Mouse (Mus musculus): ENCODE measurements at regions not wholly inside any gene's neighbourhood (a gene's known extent, or its start where the extent isn't known, plus 50 kb on each side); places are given as distances from the start of the nearest gene placed in this dataset.

DNA sequence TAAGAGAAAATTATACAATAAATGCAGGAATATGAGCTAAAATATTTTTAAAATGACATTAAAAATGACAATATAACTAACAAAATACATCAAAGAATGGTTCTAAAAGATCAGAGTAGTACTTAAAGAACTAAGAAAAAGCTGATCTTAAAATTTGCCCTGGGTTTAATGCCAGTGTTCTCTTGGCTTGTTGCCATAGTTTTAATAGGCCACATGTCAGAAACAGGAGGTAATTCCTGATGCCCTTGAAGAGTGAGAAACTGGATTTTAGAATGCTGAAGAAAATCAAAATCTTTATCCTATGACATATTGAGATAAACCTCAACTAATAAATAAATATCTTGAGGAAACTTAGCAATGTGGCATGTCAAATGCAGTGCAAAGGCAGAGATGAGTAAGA lies 602.3 kb upstream of the Robo1 start:
- Histone ChIP-seq H3K36me3 (replicated peaks; ENCODE audit: control insufficient read depth, insufficient read depth, low read depth) (no peaks in the 10 kb centered on the region), H3K4me3 (ENCODE audit: insufficient read depth in 1 of 2, low read depth in 2 of 2, low read length in 2 of 2) (no peak overlapping the region), H3K9me3 (ENCODE audit: control insufficient read depth, low read length) (no peaks in the 10 kb centered on the region), H3K9ac (replicated peaks) (no peak overlapping the region), H3K27me3 (ENCODE audit: control insufficient read depth, insufficient read depth, low read length) (no peaks in the 10 kb centered on the region), H3K27ac (no peak overlapping the region), H3K4me2 (ENCODE audit: low read depth) (no peak overlapping the region), H3K4me1 (replicated peaks; ENCODE audit: control insufficient read depth in 2 of 2, insufficient read depth in 2 of 2, low read length in 1 of 2) (no peaks in the 10 kb centered on the region)
- TF ChIP-seq CTCF (IDR thresholded peaks at IDR 0.05; ENCODE audit: low read depth) = no peak
- TF ChIP-seq EP300 (IDR thresholded peaks at IDR 0.05; ENCODE audit: low read depth) = no peak
- no peak for ATAC-seq (ENCODE audit: insufficient read depth)
- DNase-seq (ENCODE audit: low read depth in 3 of 3, low spot score in 3 of 3) = no peak

DNA sequence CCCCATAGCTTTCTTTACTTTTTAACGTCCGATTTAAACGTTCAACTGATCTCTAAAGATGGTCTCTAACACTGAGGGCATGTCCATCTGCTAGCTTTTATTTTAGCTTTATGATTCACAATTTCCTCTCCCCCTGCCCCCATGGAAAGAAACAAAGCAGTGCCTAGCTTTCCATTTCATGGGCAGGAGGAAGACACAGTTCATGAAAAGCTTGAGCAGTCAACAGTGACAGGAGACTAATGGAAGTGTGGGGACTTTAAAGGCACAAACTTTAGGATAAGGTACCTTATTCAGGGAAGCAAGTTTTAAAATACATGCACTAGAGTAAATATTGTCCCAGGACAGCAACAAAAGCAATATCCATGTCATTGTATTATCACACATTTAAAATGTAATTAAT lies 598.4 kb upstream of the Robo1 start:
- no peak for ATAC-seq (ENCODE audit: insufficient read depth)
- no peaks in the 10 kb centered on the region for H3K36me3 ChIP-seq (replicated peaks; ENCODE audit: control insufficient read depth, insufficient read depth, low read depth)
- H3K4me3 ChIP-seq (ENCODE audit: insufficient read depth in 1 of 2, low read depth in 2 of 2, low read length in 2 of 2) = no peak overlapping the region
- H3K9ac ChIP-seq (replicated peaks) = no peak overlapping the region
- no peaks in the 10 kb centered on the region for H3K9me3 ChIP-seq (ENCODE audit: control insufficient read depth, low read length)
- no peak for TF ChIP-seq EP300 (IDR thresholded peaks at IDR 0.05; ENCODE audit: low read depth)
- no peak for TF ChIP-seq CTCF (IDR thresholded peaks at IDR 0.05; ENCODE audit: low read depth)
- no peaks in the 10 kb centered on the region for H3K27me3 ChIP-seq (ENCODE audit: control insufficient read depth, insufficient read depth, low read length)
- no peaks in the 10 kb centered on the region for H3K4me1 ChIP-seq (replicated peaks; ENCODE audit: control insufficient read depth in 2 of 2, insufficient read depth in 2 of 2, low read length in 1 of 2)
- H3K4me2 ChIP-seq (ENCODE audit: low read depth) = no peak overlapping the region
- DNase-seq (ENCODE audit: low read depth in 3 of 3, low spot score in 3 of 3) = no peak
- no peak overlapping the region for H3K27ac ChIP-seq
- 76% methylated on average over 3 of the region's 3 CpGs for WGBS (ENCODE audit: insufficient replicate concordance)

DNA sequence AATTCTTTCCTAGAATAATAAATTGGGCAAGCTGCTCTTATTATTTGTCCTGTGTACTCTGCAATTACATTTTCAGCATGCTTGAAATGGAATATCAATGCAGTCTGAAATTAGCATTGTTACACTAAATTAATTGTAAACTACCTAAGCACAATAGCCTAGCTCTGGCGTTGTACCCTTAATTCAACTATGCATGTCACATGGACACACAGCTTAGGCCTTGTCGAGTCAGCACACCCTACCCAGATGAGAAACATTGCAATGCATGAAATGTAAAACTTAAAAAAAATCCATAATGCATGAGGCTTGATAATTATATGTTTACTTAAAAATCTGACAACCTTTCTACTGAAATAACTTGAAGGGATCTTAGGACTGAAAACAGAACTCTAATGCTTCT lies 596.2 kb upstream of the Robo1 start:
- no peak overlapping the region for H3K4me2 ChIP-seq (ENCODE audit: low read depth)
- no peak for ATAC-seq (ENCODE audit: insufficient read depth)
- no peak for DNase-seq (ENCODE audit: low read depth in 3 of 3, low spot score in 3 of 3)
- H3K36me3 ChIP-seq (replicated peaks; ENCODE audit: control insufficient read depth, insufficient read depth, low read depth) = no peaks in the 10 kb centered on the region
- 58% methylated on average over 2 of the region's 2 CpGs for WGBS (ENCODE audit: insufficient replicate concordance)
- H3K27me3 ChIP-seq (ENCODE audit: control insufficient read depth, insufficient read depth, low read length) = no peaks in the 10 kb centered on the region
- no peak for TF ChIP-seq CTCF (IDR thresholded peaks at IDR 0.05; ENCODE audit: low read depth)
- no peak for TF ChIP-seq EP300 (IDR thresholded peaks at IDR 0.05; ENCODE audit: low read depth)
- H3K27ac ChIP-seq = no peak overlapping the region
- no peak overlapping the region for H3K9ac ChIP-seq (replicated peaks)
- H3K9me3 ChIP-seq (ENCODE audit: control insufficient read depth, low read length) = no peaks in the 10 kb centered on the region
- H3K4me1 ChIP-seq (replicated peaks; ENCODE audit: control insufficient read depth in 2 of 2, insufficient read depth in 2 of 2, low read length in 1 of 2) = no peaks in the 10 kb centered on the region
- no peak overlapping the region for H3K4me3 ChIP-seq (ENCODE audit: insufficient read depth in 1 of 2, low read depth in 2 of 2, low read length in 2 of 2)

DNA sequence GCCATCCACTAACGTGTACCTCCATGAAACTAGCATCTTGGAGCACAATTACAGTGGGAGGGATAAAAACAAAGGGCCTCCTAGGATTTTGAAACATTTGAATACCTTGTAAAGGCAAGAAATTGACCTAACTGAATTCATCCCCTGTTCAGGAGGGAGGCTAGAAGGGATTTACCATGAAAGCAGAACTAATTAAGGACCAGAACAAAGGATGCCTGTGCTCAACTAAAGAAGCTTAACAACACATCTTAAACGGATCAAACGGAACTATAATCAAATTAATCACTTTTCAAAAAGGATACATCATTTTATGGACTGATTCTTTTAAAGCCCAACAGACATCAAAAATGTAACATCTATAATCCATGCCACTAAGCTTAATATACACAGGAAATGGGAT lies 590.9 kb upstream of the Robo1 start:
- Histone ChIP-seq H3K36me3 (replicated peaks; ENCODE audit: control insufficient read depth, insufficient read depth, low read depth) (no peaks in the 10 kb centered on the region), H3K27ac (no peak overlapping the region), H3K4me2 (ENCODE audit: low read depth) (no peak overlapping the region), H3K27me3 (ENCODE audit: control insufficient read depth, insufficient read depth, low read length) (no peaks in the 10 kb centered on the region), H3K4me3 (ENCODE audit: insufficient read depth in 1 of 2, low read depth in 2 of 2, low read length in 2 of 2) (no peak overlapping the region), H3K9ac (replicated peaks) (no peak overlapping the region), H3K9me3 (ENCODE audit: control insufficient read depth, low read length) (no peaks in the 10 kb centered on the region), H3K4me1 (replicated peaks; ENCODE audit: control insufficient read depth in 2 of 2, insufficient read depth in 2 of 2, low read length in 1 of 2) (no peaks in the 10 kb centered on the region)
- no peak for ATAC-seq (ENCODE audit: insufficient read depth)
- no peak for TF ChIP-seq CTCF (IDR thresholded peaks at IDR 0.05; ENCODE audit: low read depth)
- TF ChIP-seq EP300 (IDR thresholded peaks at IDR 0.05; ENCODE audit: low read depth) = no peak
- DNase-seq (ENCODE audit: low read depth in 3 of 3, low spot score in 3 of 3) = no peak
- WGBS (ENCODE audit: insufficient replicate concordance) = 60% methylated on average over 3 of the region's 3 CpGs

DNA sequence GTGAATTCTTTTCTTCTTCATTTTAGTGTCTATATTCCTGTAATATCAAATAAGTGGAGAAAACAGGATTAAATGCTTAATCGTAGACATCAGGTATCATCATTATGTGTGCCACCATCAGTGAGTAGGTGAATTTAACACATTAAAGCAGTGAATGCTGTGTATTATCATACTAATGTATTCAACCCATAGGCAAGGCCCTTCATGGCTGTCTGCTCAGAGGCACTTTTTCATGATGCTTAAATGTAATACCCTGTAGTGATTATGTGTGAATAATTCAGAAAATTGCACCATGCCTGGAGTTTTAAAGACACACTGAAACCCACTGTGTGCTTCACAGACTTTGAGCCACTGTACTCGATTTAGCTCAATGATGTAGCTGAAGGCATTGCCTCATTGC lies 583.2 kb upstream of the Robo1 start:
- Histone ChIP-seq H3K9ac (replicated peaks) (no peak overlapping the region), H3K27me3 (ENCODE audit: control insufficient read depth, insufficient read depth, low read length) (no peaks in the 10 kb centered on the region), H3K27ac (no peak overlapping the region), H3K9me3 (ENCODE audit: control insufficient read depth, low read length) (no peaks in the 10 kb centered on the region), H3K4me3 (ENCODE audit: insufficient read depth in 1 of 2, low read depth in 2 of 2, low read length in 2 of 2) (no peak overlapping the region), H3K36me3 (replicated peaks; ENCODE audit: control insufficient read depth, insufficient read depth, low read depth) (no peaks in the 10 kb centered on the region), H3K4me2 (ENCODE audit: low read depth) (no peak overlapping the region), H3K4me1 (replicated peaks; ENCODE audit: control insufficient read depth in 2 of 2, insufficient read depth in 2 of 2, low read length in 1 of 2) (no peaks in the 10 kb centered on the region)
- no peak for TF ChIP-seq EP300 (IDR thresholded peaks at IDR 0.05; ENCODE audit: low read depth)
- TF ChIP-seq CTCF (IDR thresholded peaks at IDR 0.05; ENCODE audit: low read depth) = no peak
- ATAC-seq (ENCODE audit: insufficient read depth) (no peak), DNase-seq (ENCODE audit: low read depth in 3 of 3, low spot score in 3 of 3) (no peak)
- WGBS (ENCODE audit: insufficient replicate concordance) = 55% methylated on average over 2 of the region's 2 CpGs

DNA sequence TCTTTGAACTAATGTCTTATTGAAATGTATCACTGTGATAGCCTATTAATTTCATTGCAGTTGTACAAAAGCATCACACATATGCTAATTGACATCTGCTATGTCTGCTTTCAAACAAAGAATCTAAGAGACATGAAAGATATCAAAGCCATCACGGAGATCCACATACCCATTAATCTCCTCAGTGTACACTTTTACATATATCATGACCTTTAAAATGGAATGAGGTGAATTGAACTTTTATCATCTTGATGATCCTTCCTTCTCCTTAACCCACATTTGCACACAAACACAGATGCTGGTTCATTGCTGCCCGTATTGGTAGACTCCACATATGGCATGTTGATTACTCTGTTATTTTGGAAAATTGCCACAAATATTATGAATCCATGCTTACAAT lies 570.2 kb upstream of the Robo1 start:
- Histone ChIP-seq H3K27ac (no peak overlapping the region), H3K9ac (replicated peaks) (no peak overlapping the region), H3K4me1 (replicated peaks; ENCODE audit: control insufficient read depth in 2 of 2, insufficient read depth in 2 of 2, low read length in 1 of 2) (no peaks in the 10 kb centered on the region), H3K36me3 (replicated peaks; ENCODE audit: control insufficient read depth, insufficient read depth, low read depth) (no peaks in the 10 kb centered on the region), H3K27me3 (ENCODE audit: control insufficient read depth, insufficient read depth, low read length) (no peaks in the 10 kb centered on the region), H3K9me3 (ENCODE audit: control insufficient read depth, low read length) (no peaks in the 10 kb centered on the region), H3K4me2 (ENCODE audit: low read depth) (no peak overlapping the region), H3K4me3 (ENCODE audit: insufficient read depth in 1 of 2, low read depth in 2 of 2, low read length in 2 of 2) (no peak overlapping the region)
- 60% methylated on average over 2 of the region's 2 CpGs for WGBS (ENCODE audit: insufficient replicate concordance)
- DNase-seq (ENCODE audit: low read depth in 3 of 3, low spot score in 3 of 3) (no peak), ATAC-seq (ENCODE audit: insufficient read depth) (no peak)
- TF ChIP-seq CTCF (IDR thresholded peaks at IDR 0.05; ENCODE audit: low read depth) (no peak), EP300 (IDR thresholded peaks at IDR 0.05; ENCODE audit: low read depth) (no peak)
